Mouse (Mus musculus): ENCODE data around the gene Dvl1.

Gene Dvl1

DNA sequence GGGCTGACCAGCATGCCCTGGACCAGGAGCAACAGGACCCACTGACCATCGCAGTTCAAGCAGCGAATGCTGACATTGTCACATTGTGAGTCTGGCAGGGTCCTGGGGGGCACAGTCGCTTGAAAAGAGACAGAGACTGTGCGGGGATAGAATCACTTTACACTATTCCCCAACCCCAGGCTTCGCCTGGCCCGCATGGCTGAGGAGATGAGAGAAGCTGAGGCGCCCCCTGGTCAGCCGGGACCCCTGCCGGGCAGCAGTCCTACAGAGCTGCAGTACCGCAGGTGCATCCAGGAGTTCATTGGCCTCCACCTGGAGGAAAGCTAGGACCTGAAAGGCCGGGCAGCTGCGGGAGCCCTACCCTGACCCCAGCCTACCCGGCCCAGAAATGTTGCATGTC is 58.4 kb downstream of the Dvl1 start:
- DNase-seq (ENCODE audit: low spot score in 2 of 2), result peak in 1 of 2 experiments; percentile 18

DNA sequence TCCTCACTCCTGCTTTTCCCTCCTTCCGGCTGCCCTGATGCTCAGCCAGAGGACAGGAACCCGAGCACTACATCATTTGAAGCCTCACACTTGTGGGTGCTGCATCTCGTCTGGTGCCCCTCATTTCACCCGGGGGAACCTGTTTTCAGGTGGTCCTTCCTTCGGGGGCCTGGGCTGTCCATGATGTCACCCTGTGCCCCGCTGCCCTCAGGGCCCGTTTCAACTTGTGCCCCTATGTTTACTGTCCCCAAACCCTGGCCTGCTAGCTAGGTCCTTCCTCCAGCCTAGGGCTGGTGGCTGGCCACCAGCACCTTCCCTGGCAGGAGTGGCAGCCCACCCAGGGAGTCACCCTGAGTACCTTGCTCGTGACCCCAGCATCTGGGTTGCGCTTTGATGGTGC is 58.9 kb downstream of the Dvl1 start:
- DNase-seq (ENCODE audit: low spot score in 2 of 2), result peak in 1 of 2 experiments; percentile 19

DNA sequence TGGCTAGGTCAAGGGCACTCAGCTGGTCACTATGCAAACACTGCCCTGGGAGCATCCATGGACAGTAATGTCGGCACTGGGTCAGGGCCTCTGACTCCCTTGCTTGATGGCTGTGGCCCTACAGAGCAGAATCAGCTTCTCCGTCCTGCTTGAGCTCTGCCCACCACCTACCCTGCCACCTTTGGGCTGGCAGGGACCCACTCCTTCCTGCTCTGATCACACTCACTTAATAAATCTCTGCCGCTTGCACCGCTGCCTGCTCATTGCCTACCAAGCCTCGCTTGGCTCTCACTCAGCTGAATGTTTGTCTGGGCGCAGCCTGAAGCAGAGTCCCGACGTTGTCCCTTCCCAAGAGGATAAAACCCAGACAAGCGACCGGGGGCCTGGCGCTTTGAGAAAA is 59.8 kb downstream of the Dvl1 start:
- peak; percentile 18 to 24 for DNase-seq (ENCODE audit: low spot score in 2 of 2)

DNA sequence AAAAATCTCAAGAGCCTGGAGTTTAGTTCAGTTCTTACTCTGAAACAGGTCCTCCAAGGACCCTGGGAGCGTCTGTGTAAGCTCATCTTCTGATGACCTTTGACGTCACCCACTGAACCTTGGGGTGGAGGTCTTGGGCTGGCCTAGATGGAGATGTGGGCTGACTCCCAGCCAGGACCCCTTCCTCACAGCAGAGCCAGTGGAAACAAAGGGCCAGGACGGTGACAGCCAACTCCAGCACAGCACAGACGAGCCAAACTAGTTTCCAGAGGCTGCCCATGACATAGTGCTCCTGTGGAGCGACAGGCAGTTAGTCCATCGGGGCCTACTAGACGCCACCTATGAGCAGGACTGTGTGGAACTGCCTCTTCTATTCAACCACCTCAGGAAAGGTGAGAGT is 61.1 kb downstream of the Dvl1 start:
- peak; percentile 28 to 33 for DNase-seq (ENCODE audit: low spot score in 2 of 2)

DNA sequence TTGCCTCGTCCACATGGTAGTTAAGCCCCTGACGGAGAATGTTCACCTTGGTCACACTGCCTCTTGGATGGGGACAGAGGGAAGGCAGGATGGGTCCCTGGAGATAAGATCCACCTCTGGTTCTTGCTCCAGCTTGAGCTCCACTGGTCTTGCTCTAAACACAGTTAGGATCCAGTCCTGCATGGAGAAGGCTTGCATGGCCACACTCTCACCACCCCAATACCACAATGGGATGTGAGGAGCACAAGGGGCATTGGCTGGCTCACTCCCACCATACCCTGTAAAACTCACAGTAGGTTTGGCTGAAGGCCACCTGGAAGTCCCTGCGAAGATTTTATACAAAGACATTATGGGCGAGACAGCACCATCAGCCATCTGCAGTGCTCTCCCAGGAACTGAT is 61.5 kb downstream of the Dvl1 start:
- DNase-seq (ENCODE audit: low spot score in 2 of 2), result peak; percentile 19 to 26
